Mouse (Mus musculus): ENCODE results near the gene Tldc2. TPM values are rescaled to one million over a fixed set of nuclear protein-coding genes. Genes with fewer than 3 reads are reported as not detected.

Gene Tldc2
- polyA plus RNA-seq, 1 experiment from 2014 or later, result 0.27 TPM

DNA sequence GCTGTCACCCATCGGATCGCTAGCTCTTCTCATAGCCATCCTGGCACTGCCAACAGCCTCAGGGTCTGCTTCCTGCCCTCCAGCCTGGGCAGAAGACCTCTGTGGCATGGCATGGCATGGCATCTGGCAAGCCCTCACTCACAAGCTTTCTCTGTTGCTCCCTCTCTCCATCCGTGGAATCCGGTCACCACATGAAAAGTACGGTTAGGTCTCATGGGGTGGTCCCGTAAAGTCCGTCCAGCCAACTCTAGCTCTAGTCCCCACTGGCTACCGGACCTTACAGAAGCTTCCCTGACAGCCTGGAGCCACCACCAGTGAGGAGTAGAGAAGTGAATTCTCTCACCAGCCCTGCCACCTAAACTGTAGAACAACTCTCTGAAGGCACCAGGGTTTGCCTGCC, 5.5 kb upstream of the Tldc2 start:
- Histone ChIP-seq H3K9me3 (replicated peaks) (no peaks in the 10 kb centered on the region), H3K36me3 (no peaks in the 10 kb centered on the region), H3K4me2 (no peak overlapping the region), H3K27me3 (no peaks in the 10 kb centered on the region), H3K9ac (no peak overlapping the region), H3K4me3 (replicated peaks) (no peak overlapping the region), H3K27ac (no peak overlapping the region), H3K4me1 (peaks cover 41% of the 10 kb centered on the region)
- WGBS, result 93% methylated on average over 8 of the region's 8 CpGs
- ATAC-seq (replicated peaks; ENCODE audit: low FRiP score), result no peak

GRCm38 (mm10) chr2:157081960-157082359, 4.9 kb upstream of the Tldc2 start:
- Histone ChIP-seq H3K36me3 (no peaks in the 10 kb centered on the region), H3K9ac (no peak overlapping the region), H3K9me3 (replicated peaks) (no peaks in the 10 kb centered on the region), H3K27ac (no peak overlapping the region), H3K4me3 (replicated peaks) (no peak overlapping the region), H3K4me2 (no peak overlapping the region), H3K27me3 (no peaks in the 10 kb centered on the region), H3K4me1 (peaks cover 35% of the 10 kb centered on the region)
- ATAC-seq (replicated peaks; ENCODE audit: low FRiP score), result no peak
- WGBS, result 35% methylated on average over 7 of the region's 7 CpGs

GRCm38 (mm10) chr2:157084831-157085585, 1.8 kb upstream of the Tldc2 start:
- no peak; the same call in 1 of the 2 replicates for ATAC-seq (replicated peaks; ENCODE audit: low FRiP score)
- Histone ChIP-seq H3K9me3 (replicated peaks) (no peaks in the 10 kb centered on the region), H3K9ac (no peak overlapping the region), H3K36me3 (no peaks in the 10 kb centered on the region), H3K4me1 (peaks cover 18% of the 10 kb centered on the region), H3K27ac (no peak overlapping the region), H3K4me2 (no peak overlapping the region), H3K4me3 (replicated peaks) (no peak overlapping the region), H3K27me3 (no peaks in the 10 kb centered on the region)
- WGBS, result 78% methylated on average over 7 of the region's 7 CpGs

- Histone ChIP-seq H3K9ac (no peak overlapping the region), H3K36me3 (no peaks in the 10 kb centered on the region), H3K4me2 (no peak overlapping the region), H3K4me3 (replicated peaks) (no peak overlapping the region), H3K4me1 (peaks cover 20% of the 10 kb centered on the region), H3K27me3 (no peaks in the 10 kb centered on the region), H3K27ac (no peak overlapping the region), H3K9me3 (replicated peaks) (no peaks in the 10 kb centered on the region)
- WGBS, result 82% methylated on average over 14 of the region's 14 CpGs
- ATAC-seq (replicated peaks; ENCODE audit: low FRiP score), result no peak
Observed at GRCm38 (mm10) chr2:157087536-157088317, 872 bp downstream of the Tldc2 start.

DNA sequence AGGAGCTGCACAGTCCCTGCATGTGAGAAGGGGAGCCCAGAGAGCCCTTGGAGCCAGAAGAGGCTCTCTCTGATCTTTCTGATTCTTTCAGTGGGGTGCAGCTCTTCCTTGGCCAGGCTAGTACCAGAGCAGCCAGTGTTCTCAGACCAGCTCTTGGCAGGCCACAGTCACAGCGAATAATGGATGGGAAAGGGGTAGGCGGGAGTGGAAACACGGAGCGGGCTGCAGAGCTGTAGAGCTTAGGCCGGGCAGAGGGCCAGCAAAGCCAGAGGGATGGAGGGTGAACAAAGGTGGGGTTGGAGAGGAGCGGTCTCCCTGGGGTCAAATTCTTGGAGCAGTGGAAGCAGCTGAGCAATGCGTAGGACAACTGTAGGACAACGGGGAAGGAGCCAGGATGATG, 5.2 kb downstream of the Tldc2 start:
- Histone ChIP-seq H3K4me3 (replicated peaks) (no peak overlapping the region), H3K4me1 (peaks cover 14% of the 10 kb centered on the region), H3K36me3 (no peaks in the 10 kb centered on the region), H3K4me2 (no peak overlapping the region; the same call in 1 of the 2 replicates), H3K27me3 (no peaks in the 10 kb centered on the region), H3K27ac (no peak overlapping the region), H3K9ac (no peak overlapping the region), H3K9me3 (replicated peaks) (no peaks in the 10 kb centered on the region)
- 37% methylated on average over 8 of the region's 8 CpGs for WGBS
- ATAC-seq (replicated peaks; ENCODE audit: low FRiP score), result no peak; the same call in 1 of the 2 replicates

- H3K27ac ChIP-seq, result no peak overlapping the region
- H3K36me3 ChIP-seq, result peaks cover 16% of the 10 kb centered on the region
- whole genome bisulfite sequencing, result 64% methylated on average over 9 of the region's 9 CpGs
- H3K9me3 ChIP-seq (replicated peaks), result no peaks in the 10 kb centered on the region
- H3K4me2 ChIP-seq, result no peak overlapping the region
- ATAC-seq (replicated peaks; ENCODE audit: low FRiP score), result no peak
- no peak overlapping the region for H3K9ac ChIP-seq
- H3K4me3 ChIP-seq (replicated peaks), result no peak overlapping the region
- H3K4me1 ChIP-seq, result peaks cover 21% of the 10 kb centered on the region
- no peaks in the 10 kb centered on the region for H3K27me3 ChIP-seq
Observed at GRCm38 (mm10) chr2:157095005-157095755, 8.3 kb downstream of the Tldc2 start.

DNA sequence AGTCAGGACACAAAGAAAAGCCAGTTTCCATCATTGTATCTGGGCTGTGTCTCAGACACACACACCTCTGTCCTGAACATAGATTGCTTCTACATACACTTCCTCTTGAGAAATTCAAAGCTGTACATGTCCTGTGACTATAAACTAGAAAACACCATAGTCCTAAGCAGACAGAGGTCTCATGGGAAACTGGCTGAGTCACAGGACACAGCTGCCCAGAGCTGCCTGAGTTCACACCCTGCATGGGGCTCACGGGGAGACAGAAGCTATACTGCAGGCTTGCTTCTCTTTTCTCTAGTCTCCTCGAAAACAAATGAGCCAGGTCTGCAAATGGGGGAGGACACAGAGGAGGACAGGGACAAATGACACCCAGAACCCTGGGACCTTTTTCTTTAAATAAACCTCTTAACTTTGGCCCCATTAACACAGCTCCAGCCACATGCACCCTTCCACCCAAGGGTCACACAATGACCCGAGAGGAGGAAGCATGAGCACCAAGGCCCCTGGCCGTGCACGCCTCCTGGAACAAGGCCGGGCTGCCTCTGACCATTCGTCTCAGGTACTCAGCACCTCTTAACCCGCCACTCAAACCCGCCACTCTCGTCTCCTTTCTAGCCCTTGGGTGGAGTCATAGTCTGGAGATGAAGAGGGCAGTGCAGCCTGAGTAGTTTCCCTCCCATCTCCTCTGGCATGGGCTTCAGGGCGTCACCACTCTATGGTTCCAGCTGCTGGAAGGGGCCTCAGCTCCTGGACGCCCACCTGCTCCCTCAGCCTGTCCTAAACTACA, 12.9 kb downstream of the Tldc2 start:
- 0 out of 2 replicates have a peak, but pooled peaks have one; percentile 18 for ATAC-seq (replicated peaks; ENCODE audit: low FRiP score)
- H3K9me3 ChIP-seq (replicated peaks), result no peaks in the 10 kb centered on the region
- no peak overlapping the region for H3K9ac ChIP-seq
- WGBS, result 42% methylated on average over 12 of the region's 12 CpGs
- peak overlapping the region; percentile 28; the same call in 1 of the 2 replicates for H3K27ac ChIP-seq
- peaks cover 11% of the 10 kb centered on the region; the same call in 1 of the 2 replicates for H3K4me1 ChIP-seq
- peaks cover 42% of the 10 kb centered on the region for H3K36me3 ChIP-seq
- no peaks in the 10 kb centered on the region for H3K27me3 ChIP-seq
- H3K4me3 ChIP-seq (replicated peaks), result no peak overlapping the region
- H3K4me2 ChIP-seq, result no peak overlapping the region

GRCm38 (mm10) chr2:157100319-157100605, 13.4 kb downstream of the Tldc2 start:
- Histone ChIP-seq H3K4me2 (no peak overlapping the region), H3K9ac (no peak overlapping the region), H3K4me3 (replicated peaks) (no peak overlapping the region), H3K4me1 (peaks cover 11% of the 10 kb centered on the region; the same call in 1 of the 2 replicates), H3K36me3 (peaks cover 46% of the 10 kb centered on the region), H3K9me3 (replicated peaks) (no peaks in the 10 kb centered on the region), H3K27me3 (no peaks in the 10 kb centered on the region), H3K27ac (peak overlapping the region; percentile 28)
- ATAC-seq (replicated peaks; ENCODE audit: low FRiP score), result peak; percentile 43; the same call in 1 of the 2 replicates
- WGBS, result 32% methylated on average over 12 of the region's 12 CpGs

DNA sequence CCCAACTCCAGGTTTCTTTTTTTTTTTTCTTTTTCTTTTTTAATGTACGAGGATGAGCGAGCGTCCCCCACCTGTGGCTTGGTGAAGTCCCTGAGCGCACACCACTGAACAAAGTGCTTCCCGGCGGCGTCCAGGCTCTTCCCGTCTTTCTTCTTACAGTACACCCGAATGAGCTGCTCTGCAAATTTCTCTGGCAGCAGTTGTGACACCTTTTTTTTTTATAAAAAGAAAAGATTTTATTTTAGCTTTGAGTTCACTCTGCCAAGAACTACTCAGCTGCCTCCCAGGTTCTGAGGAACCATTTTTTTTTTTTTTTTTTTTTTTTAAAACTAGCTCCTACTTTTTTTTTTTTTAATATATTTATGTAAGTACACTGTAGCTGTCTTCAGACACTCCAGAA, 14.8 kb downstream of the Tldc2 start:
- Histone ChIP-seq H3K36me3 (peaks cover 58% of the 10 kb centered on the region), H3K27me3 (no peaks in the 10 kb centered on the region), H3K9ac (no peak overlapping the region), H3K4me2 (no peak overlapping the region), H3K27ac (no peak overlapping the region), H3K9me3 (replicated peaks) (no peaks in the 10 kb centered on the region), H3K4me1 (peaks cover 11% of the 10 kb centered on the region; the same call in 1 of the 2 replicates), H3K4me3 (replicated peaks) (no peak overlapping the region)
- WGBS, result 95% methylated on average over 9 of the region's 9 CpGs
- ATAC-seq (replicated peaks; ENCODE audit: low FRiP score), result no peak

DNA sequence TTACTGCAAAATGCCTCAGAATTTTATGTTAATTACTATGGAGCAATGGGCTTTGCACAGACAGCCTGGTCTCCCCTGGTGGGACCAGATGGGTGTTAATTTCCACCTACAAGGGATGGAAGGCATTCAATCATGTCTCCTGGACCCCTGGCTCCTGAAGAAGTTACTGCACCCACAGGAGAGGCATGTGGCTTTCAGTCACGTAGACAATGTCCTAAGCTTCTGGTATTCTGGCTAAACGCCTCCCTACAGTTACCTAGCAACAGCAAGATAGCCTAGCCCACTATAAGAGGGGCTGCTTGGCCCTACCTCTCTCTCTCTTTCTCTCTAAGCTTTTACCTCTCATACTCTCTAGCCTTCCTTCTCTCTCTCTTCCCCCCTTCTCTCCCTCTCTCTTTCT, 15.4 kb downstream of the Tldc2 start:
- Histone ChIP-seq H3K9me3 (replicated peaks) (no peaks in the 10 kb centered on the region), H3K27ac (no peak overlapping the region), H3K36me3 (peaks cover 64% of the 10 kb centered on the region), H3K9ac (no peak overlapping the region), H3K4me3 (replicated peaks) (no peak overlapping the region), H3K4me1 (peaks cover 11% of the 10 kb centered on the region; the same call in 1 of the 2 replicates), H3K4me2 (no peak overlapping the region), H3K27me3 (no peaks in the 10 kb centered on the region)
- WGBS, result 75% methylated on average over 2 of the region's 2 CpGs
- ATAC-seq (replicated peaks; ENCODE audit: low FRiP score), result no peak

- H3K27me3 ChIP-seq, result no peaks in the 10 kb centered on the region
- peak overlapping the region; percentile 60 for H3K27ac ChIP-seq
- no peaks in the 10 kb centered on the region for H3K9me3 ChIP-seq (replicated peaks)
- peaks cover 11% of the 10 kb centered on the region; the same call in 1 of the 2 replicates for H3K4me1 ChIP-seq
- H3K4me2 ChIP-seq, result no peak overlapping the region
- peaks cover 66% of the 10 kb centered on the region for H3K36me3 ChIP-seq
- WGBS, result 70% methylated on average over 8 of the region's 8 CpGs
- H3K9ac ChIP-seq, result no peak overlapping the region
- 0 out of 2 replicates have a peak, but pooled peaks have one; percentile 62 for ATAC-seq (replicated peaks; ENCODE audit: low FRiP score)
- no peak overlapping the region for H3K4me3 ChIP-seq (replicated peaks)
Observed at GRCm38 (mm10) chr2:157104454-157104853, 17.6 kb downstream of the Tldc2 start.

All from kidney, embryonic 15.5 days (tissue).